Mouse (Mus musculus): ENCODE data around the gene Ube4a.
A peak's percentile ranks its signal among the peaks of the same experiment; 100 is the strongest.

GRCm38 (mm10) chr9:44966815-44967242, 1.4 kb upstream of the Ube4a start:
- peak; percentile 96 for TF ChIP-seq CTCF (IDR thresholded peaks at IDR 0.05)
- no peak for TF ChIP-seq POLR2A (IDR thresholded peaks at IDR 0.05; ENCODE audit: insufficient read depth, low read depth, low read length)
